Mouse (Mus musculus): ENCODE results near the gene Cul4a.

GRCm38 (mm10) chr8:13077542-13077941 lies 27.9 kb upstream of the Cul4a start:
- no peak for TF ChIP-seq POLR2A (IDR thresholded peaks at IDR 0.05; ENCODE audit: insufficient read depth, low read depth, low read length)
- TF ChIP-seq CTCF (IDR thresholded peaks at IDR 0.05): no peak
- no peak for TF ChIP-seq EP300 (IDR thresholded peaks at IDR 0.05; ENCODE audit: insufficient read depth, low read depth, low read length)

Data from heart, adult 2 months (tissue).